Mouse (Mus musculus): ENCODE measurements around the gene Bcl9. TPM values are rescaled to one million over a fixed set of nuclear protein-coding genes. Genes with fewer than 3 reads are reported as not detected.

Gene Bcl9
- 111 and 113 TPM in 2 replicates for polyA plus RNA-seq (2015; fragmentation: Nextera tagmentation; extraction: Ambion mirVana)

GRCm38 (mm10) chr3:97297553-97298432, at the start of gene Bcl9:
Bcl9 (minus strand) TSS chr3:97297917.
- H3K36me3 ChIP-seq: no peaks in the 10 kb centered on the region
- peak within 1 kb of the TSS; percentile 99 for H3K27ac ChIP-seq (replicated peaks)
- under 1% methylated on average over 21 of the region's 21 CpGs for WGBS
- peaks cover 48% of the 10 kb centered on the region for H3K4me1 ChIP-seq
- H3K27me3 ChIP-seq: no peaks in the 10 kb centered on the region
- ATAC-seq (replicated peaks): peak; percentile 89
- H3K9ac ChIP-seq (replicated peaks): peak within 1 kb of the TSS; percentile 75
- H3K4me3 ChIP-seq: peak within 1 kb of the TSS; percentile 80
- H3K9me3 ChIP-seq: no peaks in the 10 kb centered on the region
- peak within 1 kb of the TSS; percentile 54 for H3K4me2 ChIP-seq (replicated peaks)

- no peak overlapping the region for H3K4me3 ChIP-seq
- H3K4me1 ChIP-seq: peaks cover 17% of the 10 kb centered on the region
- no peaks in the 10 kb centered on the region for H3K9me3 ChIP-seq
- H3K27me3 ChIP-seq: no peaks in the 10 kb centered on the region
- H3K36me3 ChIP-seq: no peaks in the 10 kb centered on the region
- whole genome bisulfite sequencing: 77% methylated on average over 5 of the region's 5 CpGs
- H3K4me2 ChIP-seq (replicated peaks): no peak overlapping the region
- H3K9ac ChIP-seq (replicated peaks): no peak overlapping the region
- H3K27ac ChIP-seq (replicated peaks): no peak overlapping the region
- 0 out of 2 replicates have a peak, but pooled peaks have one; percentile 51 for ATAC-seq (replicated peaks)
Observed at GRCm38 (mm10) chr3:97339193-97339576, 41.5 kb upstream of the Bcl9 start.

GRCm38 (mm10) chr3:97338522-97339192, 40.9 kb upstream of the Bcl9 start:
- H3K27me3 ChIP-seq: no peaks in the 10 kb centered on the region
- peaks cover 17% of the 10 kb centered on the region for H3K4me1 ChIP-seq
- no peaks in the 10 kb centered on the region for H3K9me3 ChIP-seq
- no peaks in the 10 kb centered on the region for H3K36me3 ChIP-seq
- H3K27ac ChIP-seq (replicated peaks): no peak overlapping the region
- H3K4me3 ChIP-seq: no peak overlapping the region
- H3K9ac ChIP-seq (replicated peaks): 0 out of 2 replicates have a peak overlapping the region, but pooled peaks have one; percentile 1
- peak; percentile 93 for ATAC-seq (replicated peaks)
- H3K4me2 ChIP-seq (replicated peaks): peak overlapping the region; percentile 22
- WGBS: 17% methylated on average over 13 of the region's 13 CpGs

- H3K27me3 ChIP-seq: no peaks in the 10 kb centered on the region
- ATAC-seq (replicated peaks): no peak
- H3K36me3 ChIP-seq: no peaks in the 10 kb centered on the region
- H3K4me3 ChIP-seq: no peak overlapping the region
- no peaks in the 10 kb centered on the region for H3K9me3 ChIP-seq
- 28% methylated on average over 11 of the region's 11 CpGs for WGBS
- H3K27ac ChIP-seq (replicated peaks): no peak overlapping the region
- H3K9ac ChIP-seq (replicated peaks): no peak overlapping the region
- H3K4me2 ChIP-seq (replicated peaks): no peak overlapping the region
- peaks cover 17% of the 10 kb centered on the region for H3K4me1 ChIP-seq
Observed at GRCm38 (mm10) chr3:97337306-97337705, 39.6 kb upstream of the Bcl9 start.

GRCm38 (mm10) chr3:97336331-97336730, 38.6 kb upstream of the Bcl9 start:
- Histone ChIP-seq H3K9me3 (no peaks in the 10 kb centered on the region), H3K27me3 (no peaks in the 10 kb centered on the region), H3K4me2 (replicated peaks) (no peak overlapping the region), H3K4me3 (no peak overlapping the region), H3K27ac (replicated peaks) (no peak overlapping the region), H3K36me3 (no peaks in the 10 kb centered on the region), H3K9ac (replicated peaks) (no peak overlapping the region), H3K4me1 (peaks cover 17% of the 10 kb centered on the region)
- no peak for ATAC-seq (replicated peaks)
- 65% methylated on average over 4 of the region's 4 CpGs for WGBS

- Histone ChIP-seq H3K9ac (replicated peaks) (no peak overlapping the region), H3K27me3 (no peaks in the 10 kb centered on the region), H3K4me1 (peaks cover 17% of the 10 kb centered on the region), H3K4me3 (no peak overlapping the region), H3K4me2 (replicated peaks) (no peak overlapping the region), H3K9me3 (no peaks in the 10 kb centered on the region), H3K36me3 (no peaks in the 10 kb centered on the region), H3K27ac (replicated peaks) (no peak overlapping the region)
- peak; percentile 37; the same call in 1 of the 2 replicates for ATAC-seq (replicated peaks)
- 38% methylated on average over 9 of the region's 9 CpGs for whole genome bisulfite sequencing
Observed at GRCm38 (mm10) chr3:97334618-97335017, 36.9 kb upstream of the Bcl9 start.

- peaks cover 9% of the 10 kb centered on the region for H3K4me1 ChIP-seq
- 87% methylated on average over 12 of the region's 12 CpGs for WGBS
- no peak overlapping the region for H3K27ac ChIP-seq (replicated peaks)
- no peaks in the 10 kb centered on the region for H3K27me3 ChIP-seq
- ATAC-seq (replicated peaks): peak; percentile 18; the same call in 1 of the 2 replicates
- no peak overlapping the region for H3K4me3 ChIP-seq
- H3K9ac ChIP-seq (replicated peaks): no peak overlapping the region
- no peak overlapping the region for H3K4me2 ChIP-seq (replicated peaks)
- no peaks in the 10 kb centered on the region for H3K9me3 ChIP-seq
- no peaks in the 10 kb centered on the region for H3K36me3 ChIP-seq
Observed at GRCm38 (mm10) chr3:97332172-97332571, 34.5 kb upstream of the Bcl9 start.

GRCm38 (mm10) chr3:97327809-97328208, 30.1 kb upstream of the Bcl9 start:
- H3K27ac ChIP-seq (replicated peaks): no peak overlapping the region
- H3K9ac ChIP-seq (replicated peaks): no peak overlapping the region
- no peak for ATAC-seq (replicated peaks)
- peaks cover 27% of the 10 kb centered on the region for H3K4me1 ChIP-seq
- no peaks in the 10 kb centered on the region for H3K36me3 ChIP-seq
- no peaks in the 10 kb centered on the region for H3K27me3 ChIP-seq
- no peaks in the 10 kb centered on the region for H3K9me3 ChIP-seq
- H3K4me3 ChIP-seq: no peak overlapping the region
- 89% methylated on average over 2 of the region's 2 CpGs for WGBS
- no peak overlapping the region for H3K4me2 ChIP-seq (replicated peaks)

- H3K9ac ChIP-seq (replicated peaks): no peak overlapping the region
- 100% methylated on average over 1 of the region's 1 CpGs for WGBS
- no peaks in the 10 kb centered on the region for H3K9me3 ChIP-seq
- no peaks in the 10 kb centered on the region for H3K36me3 ChIP-seq
- no peak overlapping the region for H3K27ac ChIP-seq (replicated peaks)
- ATAC-seq (replicated peaks): no peak
- H3K4me2 ChIP-seq (replicated peaks): no peak overlapping the region
- no peak overlapping the region for H3K4me3 ChIP-seq
- peaks cover 27% of the 10 kb centered on the region for H3K4me1 ChIP-seq
- H3K27me3 ChIP-seq: no peaks in the 10 kb centered on the region
Observed at GRCm38 (mm10) chr3:97327356-97327755, 29.6 kb upstream of the Bcl9 start.

GRCm38 (mm10) chr3:97325621-97326345, 28.1 kb upstream of the Bcl9 start:
- WGBS: 69% methylated on average over 15 of the region's 15 CpGs
- Histone ChIP-seq H3K4me1 (peaks cover 27% of the 10 kb centered on the region), H3K4me2 (replicated peaks) (no peak overlapping the region), H3K4me3 (no peak overlapping the region), H3K9me3 (no peaks in the 10 kb centered on the region), H3K27me3 (no peaks in the 10 kb centered on the region), H3K36me3 (no peaks in the 10 kb centered on the region), H3K27ac (replicated peaks) (no peak overlapping the region), H3K9ac (replicated peaks) (no peak overlapping the region)
- ATAC-seq (replicated peaks): 0 out of 2 replicates have a peak, but pooled peaks have one; percentile 18

- peak overlapping the region; percentile 30 for H3K4me3 ChIP-seq
- H3K9ac ChIP-seq (replicated peaks): 0 out of 2 replicates have a peak overlapping the region, but pooled peaks have one; percentile 2
Observed at GRCm38 (mm10) chr3:97324046-97324445, 26.3 kb upstream of the Bcl9 start.

More at GRCm38 (mm10) chr3:97324046-97324445, 26.3 kb upstream of the Bcl9 start:
- Histone ChIP-seq H3K4me2 (replicated peaks) (peak overlapping the region; percentile 43), H3K9me3 (no peaks in the 10 kb centered on the region), H3K27ac (replicated peaks) (no peak overlapping the region), H3K27me3 (no peaks in the 10 kb centered on the region), H3K36me3 (no peaks in the 10 kb centered on the region), H3K4me1 (peaks cover 27% of the 10 kb centered on the region)
- 21% methylated on average over 17 of the region's 17 CpGs for WGBS
- peak; percentile 75 for ATAC-seq (replicated peaks)

All from forebrain, embryonic 15.5 days (tissue).